Mouse (Mus musculus): ENCODE results near the gene Apol7b. TPM values are rescaled to one million over a fixed set of nuclear protein-coding genes. Genes with fewer than 3 reads are reported as not detected.
"Not testable (repeated sequence)": the region's sequence is repeated elsewhere in the genome, so short reads cannot be mapped to it uniquely, and the experiment has no call there.

The Apol7b gene
- polyA plus RNA-seq, 1 experiment, result not detected

DNA sequence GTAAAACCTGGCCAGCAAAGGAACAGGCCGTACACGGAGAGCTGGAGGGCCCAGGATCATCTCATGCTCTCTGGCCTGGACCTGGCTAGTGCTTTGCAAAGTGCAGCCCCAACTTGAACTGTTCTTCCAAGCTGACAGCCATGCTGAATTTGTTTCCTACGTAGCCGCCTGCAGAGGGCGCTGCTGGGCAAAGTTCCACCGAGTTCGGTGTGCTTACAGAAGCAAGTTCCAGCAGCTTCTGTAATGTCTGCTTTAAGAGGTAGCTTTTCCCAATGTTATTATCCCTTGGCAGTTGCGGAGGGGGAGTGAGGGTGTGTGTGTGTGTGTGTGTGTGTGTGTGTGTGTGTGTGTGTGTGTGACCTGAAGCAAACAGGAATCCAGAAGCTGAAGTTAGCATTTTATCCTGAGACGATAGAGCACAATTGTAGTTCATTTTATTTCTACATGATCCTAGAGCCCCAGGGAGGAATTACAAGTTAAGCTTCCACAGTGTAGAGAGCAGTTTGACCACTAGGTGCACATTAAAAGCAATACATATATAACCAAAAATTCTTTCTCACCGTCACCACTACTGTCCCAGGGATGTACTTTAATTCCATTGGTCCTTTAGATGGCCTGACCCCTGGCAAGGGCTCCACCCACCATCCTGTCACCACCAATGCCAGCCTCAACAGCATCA is 30.5 kb downstream of the Apol7b start:
- H3K36me3 ChIP-seq (ENCODE audit: control insufficient read depth, insufficient read depth); H3K4me2 ChIP-seq (ENCODE audit: low read depth); H3K27me3 ChIP-seq (ENCODE audit: control insufficient read depth, insufficient read depth, insufficient read length); H3ac ChIP-seq (ENCODE audit: control insufficient read depth, insufficient read length); H3K4me3 ChIP-seq; H3K79me2 ChIP-seq (ENCODE audit: control insufficient read depth, insufficient read depth): not testable (repeated sequence)

- not testable (repeated sequence) for H3ac ChIP-seq (ENCODE audit: control insufficient read depth, insufficient read length); H3K36me3 ChIP-seq (ENCODE audit: control insufficient read depth, insufficient read depth); H3K4me2 ChIP-seq (ENCODE audit: low read depth); H3K27me3 ChIP-seq (ENCODE audit: control insufficient read depth, insufficient read depth, insufficient read length); H3K79me2 ChIP-seq (ENCODE audit: control insufficient read depth, insufficient read depth); H3K4me3 ChIP-seq
Measured at GRCm38 (mm10) chr15:77415653-77416052, 31.6 kb downstream of the Apol7b start.

DNA sequence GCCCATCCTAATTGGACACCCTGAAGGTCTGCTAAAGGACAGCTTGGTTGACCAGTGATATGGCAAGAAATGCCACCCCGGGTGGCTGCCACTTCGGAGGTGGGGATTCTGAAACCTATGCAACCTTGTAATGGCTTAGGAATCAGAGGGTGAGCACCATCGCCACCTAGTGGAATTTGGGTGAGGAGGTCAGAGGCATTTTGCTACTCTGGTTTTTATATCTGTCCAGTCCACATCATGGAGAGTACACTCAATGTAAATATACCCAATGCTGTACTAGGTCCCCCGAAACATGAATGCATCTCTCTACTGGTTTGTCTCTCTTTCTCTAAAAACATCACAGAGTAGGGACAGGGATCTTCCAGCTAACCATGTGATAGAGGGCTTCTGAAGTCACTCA is 34.6 kb downstream of the Apol7b start:
- not testable (repeated sequence) for H3K4me3 ChIP-seq; H3ac ChIP-seq (ENCODE audit: control insufficient read depth, insufficient read length); H3K27me3 ChIP-seq (ENCODE audit: control insufficient read depth, insufficient read depth, insufficient read length); H3K36me3 ChIP-seq (ENCODE audit: control insufficient read depth, insufficient read depth); H3K79me2 ChIP-seq (ENCODE audit: control insufficient read depth, insufficient read depth); H3K4me2 ChIP-seq (ENCODE audit: low read depth)

- H3K36me3 ChIP-seq (ENCODE audit: control insufficient read depth, insufficient read depth); H3ac ChIP-seq (ENCODE audit: control insufficient read depth, insufficient read length): not testable (repeated sequence)
- peak within 1 kb of the TSS; percentile 58 for H3K4me2 ChIP-seq (ENCODE audit: low read depth)
Measured at GRCm38 (mm10) chr15:77411035-77411434, 36.3 kb downstream of the Apol7b start, which contains the start of gene Apol9a. Gene Apol9a, minus strand, starts transcription at chr15:77411135.

DNA sequence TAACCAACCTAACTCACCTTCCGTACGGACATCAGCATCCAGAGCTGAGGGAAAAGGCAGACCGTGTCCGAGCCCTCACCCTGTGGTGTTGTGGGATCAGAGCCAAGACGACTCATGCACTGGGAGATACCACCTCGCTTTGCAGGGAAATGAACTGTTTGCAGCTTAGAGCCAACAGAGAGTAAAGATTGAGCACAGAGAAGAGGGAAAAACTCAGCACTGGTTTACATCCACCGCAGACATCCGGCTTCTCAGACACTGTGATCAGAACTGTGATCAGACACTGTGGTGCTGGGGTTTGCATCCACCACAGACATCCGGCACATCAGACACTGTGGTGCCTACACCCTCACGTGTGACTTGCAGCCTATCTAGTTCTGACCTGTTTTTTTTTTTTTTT is 40.9 kb downstream of the Apol7b start:
- not testable (repeated sequence) for H3K79me2 ChIP-seq (ENCODE audit: control insufficient read depth, insufficient read depth); H3K4me3 ChIP-seq; H3ac ChIP-seq (ENCODE audit: control insufficient read depth, insufficient read length); H3K27me3 ChIP-seq (ENCODE audit: control insufficient read depth, insufficient read depth, insufficient read length); H3K36me3 ChIP-seq (ENCODE audit: control insufficient read depth, insufficient read depth)
- peak overlapping the region; percentile 53 for H3K4me2 ChIP-seq (ENCODE audit: low read depth)

More at GRCm38 (mm10) chr15:77411035-77411434, 36.3 kb downstream of the Apol7b start, which contains the start of gene Apol9a:
- not testable (repeated sequence) for H3K79me2 ChIP-seq (ENCODE audit: control insufficient read depth, insufficient read depth); H3K27me3 ChIP-seq (ENCODE audit: control insufficient read depth, insufficient read depth, insufficient read length); H3K4me3 ChIP-seq

DNA sequence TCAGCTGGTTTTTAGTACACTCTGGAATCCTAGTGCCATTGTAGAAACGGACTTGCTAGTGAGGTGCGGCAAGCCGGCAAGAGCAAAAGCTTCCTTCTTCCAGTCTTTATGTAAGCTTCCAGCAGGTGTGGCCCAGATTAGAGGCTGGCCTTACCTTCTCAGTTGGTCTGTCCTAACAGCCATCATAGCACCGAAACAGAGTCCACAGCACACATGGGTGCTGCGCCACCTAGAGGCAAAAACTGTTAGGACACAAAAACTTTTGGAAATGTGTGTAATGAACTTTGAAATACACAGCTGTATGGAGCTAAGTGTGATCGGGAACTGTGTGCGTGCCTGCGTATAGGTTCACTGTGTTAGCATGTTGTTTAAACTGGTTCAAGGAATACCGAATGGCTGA is 48.3 kb downstream of the Apol7b start, which contains the start of gene Apol7a:
Gene Apol7a (minus strand): TSS at position 84 of the 400 bp plus-strand sequence.
- not testable (repeated sequence) for H3K36me3 ChIP-seq (ENCODE audit: control insufficient read depth, insufficient read depth); H3ac ChIP-seq (ENCODE audit: control insufficient read depth, insufficient read length); H3K27me3 ChIP-seq (ENCODE audit: control insufficient read depth, insufficient read depth, insufficient read length); H3K79me2 ChIP-seq (ENCODE audit: control insufficient read depth, insufficient read depth); H3K4me3 ChIP-seq
- peak within 1 kb of the TSS; percentile 63 for H3K4me2 ChIP-seq (ENCODE audit: low read depth)

- not testable (repeated sequence) for H3K79me2 ChIP-seq (ENCODE audit: control insufficient read depth, insufficient read depth); H3K36me3 ChIP-seq (ENCODE audit: control insufficient read depth, insufficient read depth); H3K4me3 ChIP-seq; H3K27me3 ChIP-seq (ENCODE audit: control insufficient read depth, insufficient read depth, insufficient read length); H3ac ChIP-seq (ENCODE audit: control insufficient read depth, insufficient read length)
- H3K4me2 ChIP-seq (ENCODE audit: low read depth), result peak overlapping the region; percentile 63
- peak; percentile 49 for TF ChIP-seq USF1 (IDR thresholded peaks at IDR 0.05; ENCODE audit: low read depth)
Measured at GRCm38 (mm10) chr15:77397450-77398132, 49.7 kb downstream of the Apol7b start.

- not testable (repeated sequence) for H3K79me2 ChIP-seq (ENCODE audit: control insufficient read depth, insufficient read depth); H3K36me3 ChIP-seq (ENCODE audit: control insufficient read depth, insufficient read depth); H3K4me2 ChIP-seq (ENCODE audit: low read depth); H3K27me3 ChIP-seq (ENCODE audit: control insufficient read depth, insufficient read depth, insufficient read length); H3K4me3 ChIP-seq; H3ac ChIP-seq (ENCODE audit: control insufficient read depth, insufficient read length)
Measured at GRCm38 (mm10) chr15:77393832-77394231, 53.5 kb downstream of the Apol7b start.

- Histone ChIP-seq H3ac (ENCODE audit: control insufficient read depth, insufficient read length) (no peak overlapping the region), H3K4me3 (no peak overlapping the region), H3K4me2 (ENCODE audit: low read depth) (no peak overlapping the region), H3K36me3 (ENCODE audit: control insufficient read depth, insufficient read depth) (no peaks in the 10 kb centered on the region), H3K27me3 (ENCODE audit: control insufficient read depth, insufficient read depth, insufficient read length) (no peaks in the 10 kb centered on the region), H3K79me2 (ENCODE audit: control insufficient read depth, insufficient read depth) (no peaks in the 10 kb centered on the region)
- TF ChIP-seq USF1 (IDR thresholded peaks at IDR 0.05; ENCODE audit: low read depth) (no peak), TCF12 (IDR thresholded peaks at IDR 0.05; ENCODE audit: insufficient read depth, poor library complexity, severe bottlenecking) (no peak), CEBPB (IDR thresholded peaks at IDR 0.05; ENCODE audit: insufficient read depth, poor library complexity, severe bottlenecking) (no peak), MYOD1 (IDR thresholded peaks at IDR 0.05; ENCODE audit: control insufficient read depth in 1 of 3, insufficient read length in 2 of 3, low read depth in 2 of 3) (no peak), POLR2AphosphoS2 (IDR thresholded peaks at IDR 0.05; ENCODE audit: insufficient read length, low read depth) (no peak), MYOG (IDR thresholded peaks at IDR 0.05; ENCODE audit: control insufficient read depth in 1 of 3, insufficient read depth in 1 of 3, insufficient read length in 2 of 3, low read depth in 2 of 3) (no peak), POLR2A (IDR thresholded peaks at IDR 0.05; ENCODE audit: insufficient read length, low read depth) (no peak), SRF (IDR thresholded peaks at IDR 0.05; ENCODE audit: control insufficient read depth, insufficient read length, low read depth) (no peak), MAX (IDR thresholded peaks at IDR 0.05; ENCODE audit: low read depth) (no peak), TCF3 (IDR thresholded peaks at IDR 0.05; ENCODE audit: insufficient read length, low read depth) (no peak), REST (IDR thresholded peaks at IDR 0.05; ENCODE audit: insufficient read depth, insufficient read length) (no peak), E2F4 (IDR thresholded peaks at IDR 0.05; ENCODE audit: insufficient read depth) (no peak)
Measured at GRCm38 (mm10) chr15:77387462-77387861, 59.8 kb downstream of the Apol7b start.
